Mouse (Mus musculus) intestine, embryonic 16.5 days (tissue): ENCODE results near the gene P4hb. TPM values are rescaled to one million over a fixed set of nuclear protein-coding genes. Genes with fewer than 3 reads are reported as not detected.

ENCODE experiments used
- ATAC-seq: fragments of 200-750 bp; cut with Nextera tagmentation; 2 replicates; pipeline ENCODE4 v1.8.0; 2017; ENCODE audit warnings: moderate TSS enrichment, moderate library complexity
- H3K27ac ChIP-seq: fragments of 300-500 bp; sonication (generic); 2 replicates; pipeline ENCODE4 v1.5.1; 2014; ENCODE audit warnings: mild to moderate bottlenecking, low read length
- H3K27me3 ChIP-seq: fragments of 300-500 bp; sonication (generic); replicated peaks from 2 replicates; pipeline ENCODE4 v1.6.1; 2014; ENCODE audit warnings: low read length, control low read depth, mixed read lengths; ENCODE audit not compliant: control insufficient read depth, insufficient read depth
- H3K36me3 ChIP-seq: fragments of 300-500 bp; sonication (generic); 2 replicates; pipeline ENCODE4 v1.6.1; 2014; ENCODE audit warnings: low read length, control low read depth; ENCODE audit not compliant: control insufficient read depth, insufficient read depth
- H3K4me1 ChIP-seq: fragments of 300-500 bp; sonication (generic); 2 replicates; pipeline ENCODE4 v1.6.1; 2014; ENCODE audit warnings: low read length, control low read depth, mixed read lengths; ENCODE audit not compliant: control insufficient read depth, insufficient read depth
- H3K4me2 ChIP-seq: fragments of 300-500 bp; sonication (generic); 2 replicates; pipeline ENCODE4 v1.6.1; 2014; ENCODE audit warnings: low read depth, low read length, control low read depth
- H3K4me3 ChIP-seq: fragments of 300-500 bp; sonication (generic); 2 replicates; pipeline ENCODE4 v1.5.1; 2014; ENCODE audit warnings: mild to moderate bottlenecking, low read length
- H3K9ac ChIP-seq: fragments of 300-500 bp; sonication (generic); 2 replicates; pipeline ENCODE4 v1.6.1; 2014; ENCODE audit warnings: low read depth, low read length
- H3K9me3 ChIP-seq: fragments of 300-500 bp; sonication (generic); 2 replicates; pipeline ENCODE4 v1.6.1; 2016; ENCODE audit warnings: low read length, control low read depth; ENCODE audit not compliant: control insufficient read depth
- WGBS: fragments of 180-500 bp; shearing (Covaris S2); extraction: QIAGEN DNeasy Blood & Tissue Kit; methylation state at CpG from one replicate; pipeline ENCODE4 v1.1.7; 2014; 5-methylcytosine and 5-hydroxymethylcytosine counted together
- polyA plus RNA-seq: library from polyadenylated mRNA; unstranded; fragments of >200 nt; fragmentation: Nextera tagmentation; extraction: Ambion mirVana; gene quantifications from 2 replicates; pipeline ENCODE4 v1.2.1, GENCODE M21; 2015

P4hb gene
- polyA plus RNA-seq = 1,365 and 1,538 TPM in 2 replicates

DNA sequence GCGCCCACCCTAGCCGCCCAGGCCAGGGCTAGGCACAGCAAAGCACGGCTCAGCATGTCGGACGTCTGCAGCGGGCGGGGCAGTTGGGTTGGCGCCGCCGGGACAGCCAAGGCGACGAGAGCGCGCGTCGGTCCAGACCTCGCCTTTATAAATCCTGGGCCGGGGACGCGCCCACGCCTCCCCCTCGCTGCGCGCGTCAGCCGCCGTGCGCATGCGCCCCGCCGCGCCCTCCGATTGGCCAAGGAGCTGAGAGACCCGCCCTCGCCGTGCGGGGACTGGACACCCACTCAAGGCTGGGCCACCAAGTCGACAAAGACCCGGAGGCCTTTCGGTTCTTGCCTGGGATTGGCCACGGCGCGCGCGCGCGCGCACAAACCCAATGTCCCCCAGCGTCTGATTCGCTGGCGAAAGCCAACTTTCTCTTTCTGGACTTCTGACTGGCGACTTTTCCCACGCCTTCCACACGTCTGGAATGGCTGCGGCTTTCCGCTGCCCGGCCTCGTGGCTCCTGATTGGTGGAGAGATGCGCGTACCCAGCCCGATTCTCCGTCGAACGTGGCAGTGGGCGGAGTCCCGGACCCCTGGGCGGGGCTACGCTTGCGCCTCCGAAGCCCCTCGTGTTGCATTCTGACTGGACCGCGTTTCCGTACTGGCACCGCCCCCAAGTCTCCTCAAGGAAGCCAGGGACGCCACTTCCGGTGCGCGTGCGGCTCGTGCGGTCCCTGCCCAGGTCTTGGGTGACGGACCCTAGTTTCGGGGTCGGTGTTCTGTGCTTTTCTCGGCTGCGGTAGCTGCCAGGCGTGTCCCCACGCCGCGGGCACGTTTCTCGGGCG lies at the start of gene P4hb:
Gene P4hb, minus strand, starts transcription at position 502 of the 833 bp plus-strand sequence.
- Histone ChIP-seq H3K27ac (peak within 1 kb of the TSS; percentile 98), H3K4me1 (peaks cover 37% of the 10 kb centered on the region), H3K9me3 (no peaks in the 10 kb centered on the region), H3K4me2 (peak within 1 kb of the TSS; percentile 71), H3K36me3 (peaks cover 18% of the 10 kb centered on the region), H3K9ac (peak within 1 kb of the TSS; percentile 96), H3K27me3 (no peaks in the 10 kb centered on the region), H3K4me3 (peak within 1 kb of the TSS; percentile 81)
- WGBS = under 1% methylated on average over 88 of the region's 94 CpGs
- peak; percentile 95 for ATAC-seq

- ATAC-seq = no peak
- Histone ChIP-seq H3K9me3 (no peaks in the 10 kb centered on the region), H3K4me3 (no peak overlapping the region)
Measured at GRCm38 (mm10) chr11:120622805-120623204, 49.8 kb upstream of the P4hb start.

GRCm38 (mm10) chr11:120620195-120620594 lies 47.1 kb upstream of the P4hb start:
- H3K4me2 ChIP-seq = no peak overlapping the region
- no peak overlapping the region for H3K4me3 ChIP-seq
- no peak overlapping the region for H3K27ac ChIP-seq
- H3K27me3 ChIP-seq = no peaks in the 10 kb centered on the region
- no peaks in the 10 kb centered on the region for H3K9me3 ChIP-seq
- H3K4me1 ChIP-seq = peaks cover 22% of the 10 kb centered on the region
- no peak overlapping the region for H3K9ac ChIP-seq
- ATAC-seq = no peak
- 94% methylated on average over 14 of the region's 14 CpGs for WGBS
- peaks cover 19% of the 10 kb centered on the region for H3K36me3 ChIP-seq

More at GRCm38 (mm10) chr11:120622805-120623204, 49.8 kb upstream of the P4hb start:
- Histone ChIP-seq H3K4me1 (peaks cover 11% of the 10 kb centered on the region), H3K27ac (no peak overlapping the region), H3K27me3 (no peaks in the 10 kb centered on the region), H3K4me2 (no peak overlapping the region), H3K9ac (no peak overlapping the region), H3K36me3 (peaks cover 19% of the 10 kb centered on the region)
- WGBS = 89% methylated on average over 6 of the region's 6 CpGs

- Histone ChIP-seq H3K36me3 (peaks cover 19% of the 10 kb centered on the region), H3K27ac (peak overlapping the region; percentile 84), H3K4me3 (no peak overlapping the region), H3K27me3 (no peaks in the 10 kb centered on the region), H3K9me3 (no peaks in the 10 kb centered on the region), H3K4me2 (no peak overlapping the region), H3K4me1 (peaks cover 20% of the 10 kb centered on the region), H3K9ac (no peak overlapping the region; the same call in 1 of the 2 replicates)
- ATAC-seq = no peak
- 90% methylated on average over 25 of the region's 25 CpGs for WGBS
Measured at GRCm38 (mm10) chr11:120618619-120619535, 45.8 kb upstream of the P4hb start.

DNA sequence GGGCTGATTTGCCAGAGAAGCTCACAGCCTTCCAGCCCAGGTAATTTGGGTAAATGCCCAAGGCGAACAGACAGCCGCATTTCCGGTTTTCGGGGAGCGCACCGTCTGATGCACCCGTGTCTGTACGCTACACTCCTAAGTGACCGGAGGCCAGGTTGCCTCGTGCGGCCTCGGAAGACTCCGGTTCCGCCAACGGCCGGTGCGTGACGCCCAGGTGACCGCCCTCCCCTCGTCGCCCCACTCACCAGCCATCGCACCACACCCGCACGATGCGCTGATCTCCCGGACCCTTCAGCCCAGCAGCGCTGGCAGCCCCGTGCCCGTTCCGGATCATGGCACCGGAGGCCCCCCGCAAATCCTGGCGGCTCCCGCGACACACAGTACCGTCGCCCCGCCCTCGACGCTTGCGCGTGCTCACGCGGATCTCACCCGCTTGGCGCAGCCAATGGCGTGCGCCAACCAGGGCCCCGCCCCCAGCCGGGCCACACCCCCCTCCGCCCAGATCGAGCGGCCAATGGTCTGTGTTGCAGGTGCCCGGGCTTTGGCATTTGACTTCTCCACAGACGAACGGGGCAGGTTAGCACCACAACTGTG lies 44.6 kb upstream of the P4hb start, which contains the start of gene Pcyt2:
Gene Pcyt2, minus strand, starts transcription at position 418 of the 594 bp plus-strand sequence.
- peak; percentile 93 for ATAC-seq
- Histone ChIP-seq H3K9me3 (no peaks in the 10 kb centered on the region), H3K4me3 (peak within 1 kb of the TSS; percentile 88), H3K27me3 (no peaks in the 10 kb centered on the region), H3K9ac (peak within 1 kb of the TSS; percentile 90), H3K27ac (peak within 1 kb of the TSS; percentile 84), H3K4me1 (peaks cover 19% of the 10 kb centered on the region), H3K36me3 (peaks cover 31% of the 10 kb centered on the region), H3K4me2 (peak within 1 kb of the TSS; percentile 68)
- under 1% methylated on average over 56 of the region's 56 CpGs for WGBS

- WGBS = 40% methylated on average over 4 of the region's 4 CpGs
- H3K36me3 ChIP-seq = peaks cover 35% of the 10 kb centered on the region
- peak overlapping the region; percentile 88 for H3K4me3 ChIP-seq
- H3K27ac ChIP-seq = peak overlapping the region; percentile 84
- ATAC-seq = peak; percentile 47
- no peaks in the 10 kb centered on the region for H3K27me3 ChIP-seq
- H3K9me3 ChIP-seq = no peaks in the 10 kb centered on the region
- peak overlapping the region; percentile 90 for H3K9ac ChIP-seq
- H3K4me2 ChIP-seq = peak overlapping the region; percentile 68
- peaks cover 19% of the 10 kb centered on the region for H3K4me1 ChIP-seq
Measured at GRCm38 (mm10) chr11:120616617-120617294, 43.7 kb upstream of the P4hb start.

- H3K9ac ChIP-seq = peak overlapping the region; percentile 90
- H3K36me3 ChIP-seq = peaks cover 37% of the 10 kb centered on the region
- peak overlapping the region; percentile 68 for H3K4me2 ChIP-seq
- H3K9me3 ChIP-seq = no peaks in the 10 kb centered on the region
- H3K4me1 ChIP-seq = peaks cover 19% of the 10 kb centered on the region
- peak overlapping the region; percentile 45 for H3K27ac ChIP-seq
- 84% methylated on average over 11 of the region's 11 CpGs for WGBS
- no peaks in the 10 kb centered on the region for H3K27me3 ChIP-seq
- peak overlapping the region; percentile 88 for H3K4me3 ChIP-seq
- ATAC-seq = no peak
Measured at GRCm38 (mm10) chr11:120615606-120616203, 42.7 kb upstream of the P4hb start.

DNA sequence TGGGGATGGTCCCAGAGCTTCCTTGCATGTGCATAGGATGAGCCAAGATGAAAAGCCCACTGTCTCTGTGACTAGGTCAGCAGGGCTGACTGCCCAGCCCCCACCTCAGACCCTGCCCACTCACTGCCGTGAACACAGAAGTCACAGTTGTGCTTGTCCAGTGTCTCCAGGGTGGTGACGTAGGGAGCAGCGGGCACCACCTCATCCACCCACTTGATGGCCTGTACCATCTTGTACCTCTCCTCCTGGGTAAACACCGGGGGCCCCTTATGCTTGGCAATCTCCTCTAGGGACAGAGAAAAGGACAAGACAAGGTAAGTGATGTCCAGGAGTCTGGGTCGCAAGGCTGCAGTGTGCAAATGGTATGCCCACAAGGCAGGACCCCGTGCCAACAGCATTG lies 42.1 kb upstream of the P4hb start:
- Histone ChIP-seq H3K4me3 (no peak overlapping the region), H3K27ac (no peak overlapping the region), H3K4me2 (peak overlapping the region; percentile 68; the same call in 1 of the 2 replicates), H3K4me1 (peaks cover 19% of the 10 kb centered on the region), H3K9me3 (no peaks in the 10 kb centered on the region), H3K9ac (0 out of 2 replicates have a peak overlapping the region, but pooled peaks have one; percentile 90), H3K27me3 (no peaks in the 10 kb centered on the region), H3K36me3 (peaks cover 35% of the 10 kb centered on the region)
- 91% methylated on average over 6 of the region's 6 CpGs for WGBS
- ATAC-seq = no peak
